30 mouse cellular contexts compared by ENCODE assay signal in the genomic region with DNA sequence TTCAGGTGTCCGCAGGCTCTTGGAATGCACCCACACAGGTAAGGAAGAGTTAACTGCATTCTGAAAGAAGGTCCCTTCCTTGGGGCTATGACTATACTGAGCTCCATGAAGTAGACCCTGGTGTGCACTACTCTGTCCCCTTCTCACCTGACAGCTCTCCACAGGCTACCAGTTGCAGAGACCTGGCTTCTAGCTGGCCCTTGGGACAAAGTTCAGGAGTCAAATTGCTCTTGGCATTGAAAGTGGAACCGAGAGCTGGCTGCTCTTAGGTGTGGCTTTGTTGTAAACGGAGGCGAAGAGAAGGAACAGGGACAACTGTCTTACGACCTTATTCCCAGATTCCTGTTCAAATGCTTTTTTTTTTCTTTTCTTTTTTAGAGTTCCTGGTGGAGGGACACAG. TPM values are rescaled to one million over a fixed set of nuclear protein-coding genes. Genes with fewer than 3 reads are reported as not detected.
DNase-seq lines count a peak whose midpoint lies in the region; ATAC-seq and TF ChIP-seq lines count a peak whose summit lies in the region.
"Had no signal": no experiment of that assay in that cellular context is flagged by ENCODE, and none has a peak within 500 bp of the region (broad histone marks: within the 10 kb centered on the region; RNA-seq: fewer than 3 reads in every experiment).

No protein-coding gene starts in this region.

- H3K9ac ChIP-seq in liver, embryonic 16.5 days (ENCODE audit: low read depth, low read length) = no peak overlapping the region
- H3K9ac ChIP-seq in liver, embryonic 12.5 days = no peak overlapping the region
- no peak overlapping the region for H3K9ac ChIP-seq in intestine, postnatal 0 days (ENCODE audit: low read depth, low read length)
- H3K9ac ChIP-seq in forebrain, postnatal 0 days = no peak overlapping the region
- H3K9ac ChIP-seq in midbrain, embryonic 14.5 days (replicated peaks; ENCODE audit: low read length) = no peak overlapping the region
- H3K9ac ChIP-seq: embryonic facial prominence, embryonic 13.5 days; forebrain, embryonic 15.5 days; heart, embryonic 13.5 days; hindbrain, embryonic 15.5 days; liver, embryonic 15.5 days; lung, embryonic 15.5 days; neural tube, embryonic 12.5 days had no signal

- H3K4me3 ChIP-seq in liver, embryonic 16.5 days (ENCODE audit: low read depth, low read length) = no peak overlapping the region
- H3K4me3 ChIP-seq in liver, embryonic 12.5 days = no peak overlapping the region
- 0 out of 2 replicates have a peak overlapping the region, but pooled peaks have one; percentile 5 for H3K4me3 ChIP-seq in intestine, postnatal 0 days (ENCODE audit: low read depth, low read length)
- H3K4me3 ChIP-seq in forebrain, postnatal 0 days (ENCODE audit: low read depth, low read length) = no peak overlapping the region
- no peak overlapping the region for H3K4me3 ChIP-seq in midbrain, embryonic 14.5 days (replicated peaks; ENCODE audit: low read depth, low read length)
- H3K4me3 ChIP-seq: embryonic facial prominence, embryonic 13.5 days; forebrain, embryonic 10.5 days; forebrain, embryonic 15.5 days; gastrocnemius, adult 2 months; heart, embryonic 13.5 days; hindbrain, embryonic 10.5 days; hindbrain, embryonic 15.5 days; layer of hippocampus, adult 2 months; liver, embryonic 15.5 days; lung, embryonic 15.5 days; myocyte; neural tube, embryonic 12.5 days had no signal

- H3K36me3 ChIP-seq in liver, embryonic 16.5 days (ENCODE audit: control insufficient read depth, insufficient read depth) = no peaks in the 10 kb centered on the region
- H3K36me3 ChIP-seq in liver, embryonic 12.5 days = no peaks in the 10 kb centered on the region
- H3K36me3 ChIP-seq in intestine, postnatal 0 days (ENCODE audit: control insufficient read depth, insufficient read depth) = no peaks in the 10 kb centered on the region
- H3K36me3 ChIP-seq in forebrain, postnatal 0 days (ENCODE audit: insufficient read depth) = no peaks in the 10 kb centered on the region
- H3K36me3 ChIP-seq in midbrain, embryonic 14.5 days (ENCODE audit: control insufficient read depth, insufficient read depth, low read length) = no peaks in the 10 kb centered on the region
- H3K36me3 ChIP-seq: embryonic facial prominence, embryonic 13.5 days; forebrain, embryonic 10.5 days; forebrain, embryonic 15.5 days; heart, embryonic 13.5 days; hindbrain, embryonic 10.5 days; hindbrain, embryonic 15.5 days; liver, embryonic 15.5 days; lung, embryonic 15.5 days; neural tube, embryonic 12.5 days had no signal

- H3K9me3 ChIP-seq in liver, embryonic 16.5 days (replicated peaks; ENCODE audit: control insufficient read depth, low read length) = no peaks in the 10 kb centered on the region
- H3K9me3 ChIP-seq in liver, embryonic 12.5 days (replicated peaks) = no peaks in the 10 kb centered on the region
- H3K9me3 ChIP-seq in intestine, postnatal 0 days (ENCODE audit: control insufficient read depth) = no peaks in the 10 kb centered on the region
- H3K9me3 ChIP-seq in forebrain, postnatal 0 days (ENCODE audit: low read length) = no peaks in the 10 kb centered on the region
- no peaks in the 10 kb centered on the region for H3K9me3 ChIP-seq in midbrain, embryonic 14.5 days (ENCODE audit: control insufficient read depth, low read length)
- H3K9me3 ChIP-seq: embryonic facial prominence, embryonic 13.5 days; forebrain, embryonic 10.5 days; forebrain, embryonic 15.5 days; heart, embryonic 13.5 days; hindbrain, embryonic 10.5 days; hindbrain, embryonic 15.5 days; liver, embryonic 15.5 days; lung, embryonic 15.5 days; neural tube, embryonic 12.5 days had no signal

- no peak for TF ChIP-seq CTCF in intestine, postnatal 0 days (IDR thresholded peaks at IDR 0.05; ENCODE audit: low read depth)
- TF ChIP-seq CTCF in forebrain, postnatal 0 days (IDR thresholded peaks at IDR 0.05; ENCODE audit: low read depth) = no peak

- WGBS in liver, embryonic 16.5 days (ENCODE audit: insufficient replicate concordance) = 63% methylated on average over 5 of the region's 5 CpGs
- WGBS in liver, embryonic 12.5 days (ENCODE audit: insufficient replicate concordance) = 68% methylated on average over 5 of the region's 5 CpGs
- WGBS in intestine, postnatal 0 days = 43% methylated on average over 5 of the region's 5 CpGs
- 80% methylated on average over 5 of the region's 5 CpGs for WGBS in forebrain, postnatal 0 days
- WGBS in midbrain, embryonic 14.5 days = 93% methylated on average over 5 of the region's 5 CpGs

- no peak overlapping the region for H3K4me2 ChIP-seq in liver, embryonic 16.5 days (ENCODE audit: low read depth, low read length)
- H3K4me2 ChIP-seq in liver, embryonic 12.5 days = no peak overlapping the region
- H3K4me2 ChIP-seq in intestine, postnatal 0 days (replicated peaks; ENCODE audit: low read depth) = peak overlapping the region; percentile 46
- H3K4me2 ChIP-seq in forebrain, postnatal 0 days (ENCODE audit: low read depth) = no peak overlapping the region
- no peak overlapping the region for H3K4me2 ChIP-seq in midbrain, embryonic 14.5 days (ENCODE audit: low read length)
- H3K4me2 ChIP-seq: embryonic facial prominence, embryonic 13.5 days; forebrain, embryonic 15.5 days; heart, embryonic 13.5 days; hindbrain, embryonic 15.5 days; liver, embryonic 15.5 days; lung, embryonic 15.5 days; midbrain, embryonic 11.5 days; neural tube, embryonic 12.5 days had no signal

- no peak overlapping the region for H3K27ac ChIP-seq in liver, embryonic 16.5 days (ENCODE audit: low read length)
- no peak overlapping the region for H3K27ac ChIP-seq in liver, embryonic 12.5 days
- H3K27ac ChIP-seq in intestine, postnatal 0 days (ENCODE audit: low read depth, low read length) = peak overlapping the region; percentile 92
- no peak overlapping the region for H3K27ac ChIP-seq in forebrain, postnatal 0 days (ENCODE audit: low read depth, low read length)
- H3K27ac ChIP-seq in midbrain, embryonic 14.5 days (replicated peaks; ENCODE audit: low read depth, low read length) = no peak overlapping the region
- H3K27ac ChIP-seq: embryonic facial prominence, embryonic 13.5 days; forebrain, embryonic 10.5 days; forebrain, embryonic 15.5 days; gastrocnemius, adult 2 months; heart, embryonic 13.5 days; hindbrain, embryonic 10.5 days; hindbrain, embryonic 15.5 days; layer of hippocampus, adult 2 months; liver, embryonic 15.5 days; lung, embryonic 15.5 days; neural tube, embryonic 12.5 days had no signal

- peak; percentile 30; the same call in 1 of the 2 replicates for ATAC-seq in liver, embryonic 16.5 days (ENCODE audit: low read depth)
- no peak for ATAC-seq in liver, embryonic 12.5 days
- peak; percentile 39 for ATAC-seq in intestine, postnatal 0 days
- no peak for ATAC-seq in forebrain, postnatal 0 days
- no peak for ATAC-seq in midbrain, embryonic 14.5 days (ENCODE audit: low FRiP score, low TSS enrichment)
- ATAC-seq: forebrain, embryonic 15.5 days; inflammation-experienced regulatory T-cells, adult 6 months had no signal

- H3K27me3 ChIP-seq in liver, embryonic 16.5 days (ENCODE audit: control insufficient read depth, insufficient read depth, low read depth, low read length) = no peaks in the 10 kb centered on the region
- peaks cover 33% of the 10 kb centered on the region for H3K27me3 ChIP-seq in liver, embryonic 12.5 days (replicated peaks)
- no peaks in the 10 kb centered on the region for H3K27me3 ChIP-seq in intestine, postnatal 0 days (replicated peaks; ENCODE audit: control insufficient read depth, insufficient read depth, low read length)
- no peaks in the 10 kb centered on the region for H3K27me3 ChIP-seq in forebrain, postnatal 0 days (ENCODE audit: insufficient read depth, low read length)
- H3K27me3 ChIP-seq in midbrain, embryonic 14.5 days (ENCODE audit: control insufficient read depth, insufficient read depth, low read length) = no peaks in the 10 kb centered on the region
- H3K27me3 ChIP-seq: forebrain, embryonic 15.5 days had no signal

- H3K4me1 ChIP-seq in liver, embryonic 16.5 days (ENCODE audit: control insufficient read depth, low read depth, low read length) = no peaks in the 10 kb centered on the region
- peaks cover 4% of the 10 kb centered on the region; the same call in 1 of the 2 replicates for H3K4me1 ChIP-seq in liver, embryonic 12.5 days
- H3K4me1 ChIP-seq in intestine, postnatal 0 days (replicated peaks; ENCODE audit: control insufficient read depth, insufficient read depth, low read length) = 0 out of 2 replicates have a peak, but pooled peaks cover 8% of the 10 kb centered on the region
- no peaks in the 10 kb centered on the region for H3K4me1 ChIP-seq in forebrain, postnatal 0 days (ENCODE audit: insufficient read depth)
- H3K4me1 ChIP-seq in midbrain, embryonic 14.5 days (ENCODE audit: control insufficient read depth, insufficient read depth, low read length) = no peaks in the 10 kb centered on the region
- H3K4me1 ChIP-seq: hindbrain, embryonic 15.5 days; liver, embryonic 15.5 days; lung, embryonic 15.5 days; neural tube, embryonic 12.5 days had no signal

- DNase-seq in kidney, adult 18-20 months = peak; percentile 28
- no peak for DNase-seq in kidney, postnatal 4 days
- DNase-seq in forebrain, postnatal 0 days = no peak
- DNase-seq in midbrain, embryonic 14.5 days = no peak
- DNase-seq: adrenal gland, postnatal 14 days; cerebellum, adult 11 months; cerebellum, adult 9-11 months; embryo, embryonic 11 days; gastrocnemius, adult 2 months; heart, postnatal 14 days; left cerebral cortex, postnatal 4 days; lung, postnatal 36 days; right cerebral cortex, adult 18-20 months had no signal

RNA-seq across cellular contexts. Expression of a gene that starts 10.8 kb away (rescaled TPM):
- 15.4 and 18.3 TPM in 2 replicates for polyA plus RNA-seq in liver, embryonic 16.5 days (2015; fragmentation: Nextera tagmentation; extraction: Ambion mirVana)
- 32.8 and 33.8 TPM in 2 replicates for polyA plus RNA-seq in liver, embryonic 12.5 days (2016; fragmentation: Nextera tagmentation; extraction: Ambion mirVana)
- 17.3 and 19.1 TPM in 2 replicates for polyA plus RNA-seq in intestine, postnatal 0 days (2015; fragmentation: Nextera tagmentation; extraction: Ambion mirVana)
- total RNA-seq in forebrain, postnatal 0 days (2014; rRNA removed) = 80.0 and 88.6 TPM in 2 replicates
- 10.3 and 19.5 TPM in 2 replicates for polyA plus RNA-seq in forebrain, postnatal 0 days (2015; fragmentation: Nextera tagmentation; extraction: Ambion mirVana)
- 83.8 and 96.8 TPM in 2 replicates for polyA plus RNA-seq in midbrain, embryonic 14.5 days (2014; fragmentation: Nextera tagmentation; extraction: Ambion mirVana)

RNA-seq across cellular contexts. Expression of a gene that starts 39.8 kb away (rescaled TPM):
- not detected in 2 replicates for polyA plus RNA-seq in liver, embryonic 16.5 days (2015; fragmentation: Nextera tagmentation; extraction: Ambion mirVana)
- not detected in 2 replicates for polyA plus RNA-seq in liver, embryonic 12.5 days (2016; fragmentation: Nextera tagmentation; extraction: Ambion mirVana)
- 0.34 and 0.44 TPM in 2 replicates for polyA plus RNA-seq in intestine, postnatal 0 days (2015; fragmentation: Nextera tagmentation; extraction: Ambion mirVana)
- total RNA-seq in forebrain, postnatal 0 days (2014; rRNA removed) = 1.2 and 1.4 TPM in 2 replicates
- 0.43 and 0.81 TPM in 2 replicates for polyA plus RNA-seq in forebrain, postnatal 0 days (2015; fragmentation: Nextera tagmentation; extraction: Ambion mirVana)
- 0.34 and 1.7 TPM in 2 replicates for polyA plus RNA-seq in midbrain, embryonic 14.5 days (2014; fragmentation: Nextera tagmentation; extraction: Ambion mirVana)
- total RNA-seq: adrenal gland, postnatal 14 days had no signal
- polyA plus RNA-seq: embryonic facial prominence, embryonic 13.5 days; heart, embryonic 13.5 days; liver, embryonic 15.5 days; midbrain, embryonic 11.5 days; spleen, adult 2 months had no signal

RNA-seq across cellular contexts. Expression of a gene that starts 44.0 kb away (rescaled TPM):
- 20.4 and 23.8 TPM in 2 replicates for polyA plus RNA-seq in liver, embryonic 16.5 days (2015; fragmentation: Nextera tagmentation; extraction: Ambion mirVana)
- polyA plus RNA-seq in liver, embryonic 12.5 days (2016; fragmentation: Nextera tagmentation; extraction: Ambion mirVana) = 19.8 and 20.5 TPM in 2 replicates
- 15.8 and 16.6 TPM in 2 replicates for polyA plus RNA-seq in intestine, postnatal 0 days (2015; fragmentation: Nextera tagmentation; extraction: Ambion mirVana)
- 48.2 and 62.5 TPM in 2 replicates for total RNA-seq in forebrain, postnatal 0 days (2014; rRNA removed)
- polyA plus RNA-seq in forebrain, postnatal 0 days (2015; fragmentation: Nextera tagmentation; extraction: Ambion mirVana) = 24.8 and 38.0 TPM in 2 replicates
- polyA plus RNA-seq in midbrain, embryonic 14.5 days (2014; fragmentation: Nextera tagmentation; extraction: Ambion mirVana) = 68.6 and 71.9 TPM in 2 replicates

Comparison
In these comparisons a context has a peak if more than half of its experiments do, and no peak if none do; other contexts are left out.
1. ATAC-seq: peak in liver, embryonic 16.5 days (single experiment) and intestine, postnatal 0 days (single experiment); none in liver, embryonic 12.5 days (single experiment), forebrain, postnatal 0 days (single experiment) and midbrain, embryonic 14.5 days (single experiment).